Mouse (Mus musculus) spleen, adult 2 months (tissue): ENCODE measurements around the gene Med12l.

Experiments used
- CTCF ChIP-seq: fragments of 200-500 bp; IDR thresholded peaks from 2 replicates; pipeline ENCODE4 v1.5.1; 2011; ENCODE audit warnings: mild to moderate bottlenecking, inconsistent platforms; ENCODE audit not compliant: insufficient read depth, insufficient read length, insufficient replicate concordance; ENCODE audit errors: extremely low read depth
- POLR2A ChIP-seq: fragments of 200-500 bp; IDR thresholded peaks from 2 replicates; pipeline ENCODE4 v1.6.1; 2011; ENCODE audit warnings: low read depth, low read length, inconsistent platforms

- TF ChIP-seq POLR2A (no peak), CTCF (no peak)
These were observed 1.3 kb downstream of the Med12l start for GRCm38 (mm10) chr3:59006731-59007441.
